Mouse (Mus musculus) myocyte (in vitro differentiated cells): Measurements from ENCODE around the gene Jag1.

Experiments used
- E2F4 ChIP-seq: IDR thresholded peaks from one replicate; pipeline ENCODE4 v1.6.1; 2011; ENCODE audit warnings: mild to moderate bottlenecking, control low read depth, moderate library complexity; ENCODE audit not compliant: insufficient read depth
- MAX ChIP-seq: IDR thresholded peaks from one replicate; pipeline ENCODE4 v1.6.1; 2011; ENCODE audit warnings: low read depth, mild to moderate bottlenecking, control low read depth
- POLR2A ChIP-seq: IDR thresholded peaks from one replicate; pipeline ENCODE4 v1.6.1; 2011; ENCODE audit warnings: low read depth, mild to moderate bottlenecking, control low read depth, moderate library complexity; ENCODE audit not compliant: insufficient read length
- POLR2AphosphoS2 ChIP-seq: IDR thresholded peaks from one replicate; pipeline ENCODE4 v1.6.1; 2011; ENCODE audit warnings: low read depth, control low read depth; ENCODE audit not compliant: insufficient read length
- SRF ChIP-seq: IDR thresholded peaks from one replicate; pipeline ENCODE4 v1.6.1; 2011; ENCODE audit warnings: low read depth; ENCODE audit not compliant: control insufficient read depth, insufficient read length
- TCF12 ChIP-seq: IDR thresholded peaks from one replicate; pipeline ENCODE4 v1.6.1; 2011; ENCODE audit warnings: mild to moderate bottlenecking, control low read depth; ENCODE audit not compliant: poor library complexity, insufficient read depth, severe bottlenecking

GRCm38 (mm10) chr2:137115241-137116024, 1.0 kb downstream of the Jag1 start:
- TF ChIP-seq SRF (no peak), MAX (no peak), TCF12 (no peak), POLR2A (peak; percentile 52), E2F4 (no peak), POLR2AphosphoS2 (peak; percentile 49)
